Mouse (Mus musculus) Muller cell, postnatal 12 days (primary cell): ENCODE measurements around the gene Rhot2.
A peak's percentile ranks its signal among the peaks of the same experiment; 100 is the strongest.
"Not testable (repeated sequence)": the region's sequence is repeated elsewhere in the genome, so short reads cannot be mapped to it uniquely, and the experiment has no call there.

Experiments used
- DNase-seq: peaks from one replicate; pipeline ENCODE4 v3.0.0-alpha.2; 2015; ENCODE audit errors: inconsistent ontology term

Gene Rhot2

DNA sequence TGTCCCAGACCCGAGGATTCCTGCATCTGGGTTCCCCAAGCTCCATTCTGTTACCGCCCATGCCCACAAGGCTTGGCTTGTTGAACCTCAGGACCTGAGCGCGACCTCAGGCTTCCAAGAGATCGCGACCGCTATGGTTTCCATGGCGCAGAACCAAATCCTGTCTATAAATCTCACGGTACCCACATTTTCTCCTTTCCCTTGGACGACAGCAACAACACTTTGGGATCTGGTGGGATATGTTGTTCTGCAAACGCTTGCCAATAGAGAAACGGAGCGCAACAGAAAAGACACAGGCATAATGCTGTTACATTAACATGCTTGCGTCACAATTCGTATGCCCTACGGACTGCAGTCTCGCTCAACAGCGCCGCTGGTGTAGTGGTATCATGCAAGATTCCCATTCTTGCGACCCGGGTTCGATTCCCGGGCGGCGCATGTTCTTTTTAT is 30.1 kb upstream of the Rhot2 start, which contains the start of gene Mettl26:
Mettl26 (plus strand) TSS at position 354 of the 450 bp plus-strand sequence.
- DNase-seq, result peak; percentile 90

GRCm38 (mm10) chr17:25874148-25874720 is 29.6 kb upstream of the Rhot2 start:
- DNase-seq, result no peak

- no peak for DNase-seq
Observed at GRCm38 (mm10) chr17:25873405-25874147, 28.9 kb upstream of the Rhot2 start.

DNA sequence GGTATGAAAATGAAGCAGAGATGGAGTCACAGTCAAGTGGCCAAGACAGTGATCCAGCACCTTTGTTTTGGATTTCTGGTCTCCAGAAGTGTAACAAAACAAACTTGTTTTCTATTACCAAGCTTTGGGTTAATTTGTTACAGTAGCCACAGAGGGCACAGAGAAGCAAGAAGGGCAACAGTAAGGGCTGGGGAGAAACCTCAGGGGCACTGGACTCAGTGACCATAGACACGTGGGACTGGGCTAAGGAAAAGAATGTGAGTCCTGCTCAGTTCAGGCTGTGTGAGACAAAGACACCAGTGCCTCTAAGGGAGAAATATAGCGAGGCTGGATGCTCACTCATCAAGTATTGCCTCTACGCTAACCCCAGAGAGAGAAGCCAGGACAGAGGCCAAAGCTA is 28.0 kb upstream of the Rhot2 start:
- DNase-seq, result no peak

- not testable (repeated sequence) for DNase-seq
Observed at GRCm38 (mm10) chr17:25871566-25871965, 26.9 kb upstream of the Rhot2 start.

DNA sequence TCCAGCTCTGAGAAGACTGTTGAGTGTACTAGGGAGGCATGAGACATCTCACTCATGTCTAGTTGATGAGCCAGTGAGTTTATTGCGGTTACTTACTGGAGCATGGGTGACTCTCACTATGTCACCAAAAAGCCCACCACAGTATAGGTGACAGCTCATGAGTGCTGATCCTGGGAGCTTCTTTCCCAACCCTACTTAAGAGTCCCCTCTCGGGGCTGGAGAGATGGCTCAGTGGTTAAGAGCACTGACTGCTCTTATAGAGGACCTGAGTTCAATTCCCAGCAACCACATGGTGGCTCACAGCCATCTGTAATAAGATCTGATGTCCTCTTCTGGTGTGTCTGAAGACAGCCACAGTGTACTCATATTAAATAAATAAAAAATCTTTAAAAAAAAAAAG is 25.3 kb upstream of the Rhot2 start:
- DNase-seq, result no peak

DNA sequence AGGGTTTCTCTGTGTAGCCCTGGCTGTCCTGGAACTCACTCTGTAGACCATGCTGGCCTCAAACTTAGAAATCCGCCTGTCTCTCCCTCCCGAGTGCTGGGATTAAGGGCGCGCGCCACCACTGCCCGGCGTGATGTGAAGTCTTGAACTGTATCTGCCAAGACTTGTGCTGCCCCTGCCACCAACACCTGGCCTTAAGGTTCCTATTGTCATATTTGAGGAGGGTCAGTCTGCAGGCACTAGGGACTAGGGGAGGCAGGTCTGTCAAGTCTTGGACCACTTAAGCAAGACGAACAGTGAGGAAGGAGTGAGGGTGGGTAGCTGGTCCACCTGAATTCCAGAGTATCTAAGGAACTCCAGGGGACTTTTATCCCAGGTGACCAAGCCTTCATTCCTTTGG is 24.8 kb upstream of the Rhot2 start:
- DNase-seq, result no peak

DNA sequence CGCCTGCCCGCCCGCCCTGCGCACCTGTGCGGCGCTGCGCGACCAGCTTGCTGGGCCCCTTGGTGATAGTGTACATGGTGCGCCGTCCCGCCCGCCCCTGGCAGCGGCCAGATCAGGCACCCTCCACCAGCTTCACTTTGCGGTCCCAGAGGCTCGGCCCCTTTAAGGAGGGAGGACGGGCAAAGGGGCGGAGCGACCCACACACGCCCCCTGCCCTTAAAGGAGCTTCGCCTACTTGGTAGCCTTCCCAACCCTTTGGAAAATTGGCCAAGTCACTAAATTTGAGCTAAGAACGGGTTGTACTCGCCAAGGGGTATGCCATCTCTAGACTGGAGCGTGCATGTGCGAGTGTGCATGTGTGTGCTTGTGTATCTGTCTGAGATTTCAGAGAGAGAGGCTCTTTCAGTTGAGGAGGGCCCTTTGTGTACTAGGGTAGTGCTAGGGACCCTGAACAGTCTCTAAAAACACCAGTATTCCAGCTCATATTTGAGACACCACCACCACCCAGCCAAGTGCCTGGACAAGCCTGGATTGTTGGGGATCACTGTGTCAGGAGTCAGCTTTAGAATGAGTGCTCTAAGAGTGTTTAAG is 24.0 kb upstream of the Rhot2 start, which contains the start of gene Mcrip2:
Mcrip2 (minus strand) TSS at position 164 of the 591 bp plus-strand sequence.
- peak; percentile 83 for DNase-seq

GRCm38 (mm10) chr17:25867836-25868600 is 23.4 kb upstream of the Rhot2 start:
- DNase-seq, result peak; percentile 60

- DNase-seq, result no peak
Observed at GRCm38 (mm10) chr17:25867509-25867835, 22.8 kb upstream of the Rhot2 start.

DNA sequence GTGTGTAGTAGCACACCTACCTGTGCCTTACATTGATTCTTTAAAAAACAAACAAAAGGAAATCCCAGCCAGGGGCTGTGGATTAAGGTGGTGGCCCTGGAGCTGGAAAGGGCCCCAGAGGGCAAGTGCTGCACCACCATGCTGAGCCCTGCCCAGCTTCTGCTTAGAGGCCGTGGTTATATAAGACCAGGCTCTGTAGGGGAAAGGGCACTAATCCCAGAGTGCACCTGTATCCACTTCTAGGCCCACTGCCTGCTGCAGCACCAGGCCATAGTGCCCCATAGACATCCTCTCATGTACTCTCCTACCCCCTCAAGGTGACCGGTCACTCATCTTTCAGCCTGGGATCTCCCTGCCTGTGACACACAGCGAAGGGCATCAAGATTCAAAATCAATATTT is 21.5 kb upstream of the Rhot2 start:
- no peak for DNase-seq

GRCm38 (mm10) chr17:25865288-25865687 is 20.6 kb upstream of the Rhot2 start:
- no peak for DNase-seq

DNA sequence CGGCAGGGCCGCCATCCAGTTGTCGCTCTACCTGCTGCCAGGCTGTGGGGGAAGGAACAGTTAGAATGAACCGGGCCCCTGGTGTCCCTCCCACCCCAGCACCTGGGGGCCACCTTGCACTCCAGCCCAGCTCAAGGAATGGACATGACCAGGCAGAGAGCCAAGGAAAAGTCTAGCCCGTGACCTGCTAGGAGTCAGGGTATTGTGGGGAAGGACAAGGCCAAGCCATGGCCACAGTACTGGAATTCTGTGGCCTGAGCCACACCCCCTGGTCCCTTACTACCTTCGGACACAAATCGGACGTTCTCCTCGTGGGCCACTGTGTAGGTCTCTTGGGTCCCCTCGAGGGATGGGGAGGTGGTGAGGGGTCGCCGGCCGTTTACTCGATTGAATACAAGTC is 19.7 kb upstream of the Rhot2 start:
- DNase-seq, result no peak

DNA sequence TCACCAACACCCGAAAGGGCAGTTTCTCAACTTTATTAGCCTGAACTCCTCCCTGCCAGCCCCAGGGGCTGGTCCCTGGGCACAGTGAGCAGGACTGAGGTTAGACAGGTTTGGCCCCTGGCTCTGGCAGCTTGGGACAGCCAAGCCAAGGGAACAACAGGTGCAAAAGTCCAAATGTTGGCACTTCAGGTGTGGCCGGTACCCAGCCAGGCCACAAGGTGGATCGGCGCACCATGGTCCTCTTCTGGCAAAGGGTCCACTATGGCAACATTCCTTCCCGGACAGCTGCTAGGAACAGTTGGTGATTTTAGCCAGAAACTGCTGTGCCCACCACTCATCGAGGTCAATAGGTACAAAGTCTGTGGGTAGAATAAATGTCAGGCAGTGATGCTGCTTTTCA is 19.0 kb upstream of the Rhot2 start:
- DNase-seq, result no peak

- DNase-seq, result no peak
Observed at GRCm38 (mm10) chr17:25861704-25862612, 17.3 kb upstream of the Rhot2 start.

GRCm38 (mm10) chr17:25860832-25861703 is 16.4 kb upstream of the Rhot2 start, which contains the start of gene Wdr90:
Gene Wdr90, minus strand, starts transcription at chr17:25861501.
- peak; percentile 85 for DNase-seq

- DNase-seq, result no peak
Observed at GRCm38 (mm10) chr17:25860229-25860628, 15.6 kb upstream of the Rhot2 start.

- DNase-seq, result no peak
Observed at GRCm38 (mm10) chr17:25843636-25844395, 835 bp downstream of the Rhot2 start.

GRCm38 (mm10) chr17:25843122-25843521 is 1.5 kb downstream of the Rhot2 start:
- no peak for DNase-seq
